Mouse (Mus musculus) ES-CJ7 (cell line): ENCODE results near the gene Cdca3.

Source experiments
- DNase-seq: peaks from one replicate; pipeline ENCODE4 v3.0.0; 2011; ENCODE audit warnings: low read depth, low spot score

Cdca3 gene

GRCm38 (mm10) chr6:124863658-124864298 is 34.4 kb downstream of the Cdca3 start, which contains the start of gene Gpr162:
TSS of gene Gpr162 (minus strand) at chr6:124863983.
- no peak for DNase-seq

GRCm38 (mm10) chr6:124865766-124866362 is 36.5 kb downstream of the Cdca3 start:
- DNase-seq, result no peak

- DNase-seq, result no peak
Measured at GRCm38 (mm10) chr6:124866560-124866959, 37.2 kb downstream of the Cdca3 start.

- DNase-seq, result no peak
Measured at GRCm38 (mm10) chr6:124874348-124874747, 45.0 kb downstream of the Cdca3 start.

GRCm38 (mm10) chr6:124879390-124879789 is 50.0 kb downstream of the Cdca3 start:
- DNase-seq, result no peak

GRCm38 (mm10) chr6:124881821-124882220 is 52.5 kb downstream of the Cdca3 start:
- DNase-seq, result no peak
